Comparison of ENCODE assay signal across 8 mouse cellular contexts in the genomic region with DNA sequence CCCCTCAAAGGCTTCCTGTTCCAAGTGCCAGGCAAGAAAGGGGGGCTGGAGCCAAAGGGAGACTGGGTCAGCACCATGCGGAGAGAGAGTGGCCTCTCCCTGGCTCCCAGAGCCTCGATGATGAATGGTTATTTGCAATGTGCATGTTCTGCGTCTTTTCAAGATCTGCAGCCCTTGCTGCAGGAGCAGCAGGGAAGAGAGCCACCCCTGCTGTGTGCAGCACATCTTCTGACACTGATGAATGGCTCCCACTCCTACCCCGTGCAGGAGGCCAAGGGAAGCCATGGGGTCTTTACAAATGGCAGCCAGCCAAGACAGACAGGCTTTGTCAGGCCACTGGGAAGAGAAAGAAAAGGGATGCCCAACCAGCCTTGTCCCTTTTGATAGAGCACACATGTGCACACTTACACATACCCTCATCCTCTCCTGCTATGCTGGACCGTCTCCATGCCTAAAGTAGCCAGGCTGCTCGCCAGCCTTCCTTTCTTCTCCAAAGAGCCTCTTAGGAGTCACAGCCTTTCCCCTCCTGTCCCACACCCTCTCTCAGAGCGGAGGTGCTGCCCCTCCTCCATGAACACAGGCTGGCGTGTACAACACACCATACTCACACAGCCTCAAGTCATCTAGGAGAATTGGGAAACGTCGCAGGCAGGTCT.
DNase-seq lines count a peak whose midpoint lies in the region; ATAC-seq and TF ChIP-seq lines count a peak whose summit lies in the region.

No protein-coding gene starts in this region.

- peaks cover 5% of the 10 kb centered on the region; the same call in 1 of the 2 replicates for H3K4me1 ChIP-seq in liver, postnatal 0 days (ENCODE audit: insufficient read depth)
- peaks cover 82% of the 10 kb centered on the region for H3K4me1 ChIP-seq in embryonic facial prominence, embryonic 13.5 days
- H3K4me1 ChIP-seq in hindbrain, embryonic 11.5 days (replicated peaks; ENCODE audit: control insufficient read depth, insufficient read depth, low read length) = peaks cover 31% of the 10 kb centered on the region
- peaks cover 58% of the 10 kb centered on the region for H3K4me1 ChIP-seq in midbrain, embryonic 12.5 days

- H3K27me3 ChIP-seq in liver, postnatal 0 days (ENCODE audit: insufficient read depth, low read length) = no peaks in the 10 kb centered on the region
- H3K27me3 ChIP-seq in embryonic facial prominence, embryonic 13.5 days = no peaks in the 10 kb centered on the region
- H3K27me3 ChIP-seq in hindbrain, embryonic 11.5 days (ENCODE audit: control insufficient read depth, insufficient read depth, low read length) = no peaks in the 10 kb centered on the region
- H3K27me3 ChIP-seq in midbrain, embryonic 12.5 days = no peaks in the 10 kb centered on the region

- no peaks in the 10 kb centered on the region for H3K9me3 ChIP-seq in liver, postnatal 0 days (ENCODE audit: low read length)
- H3K9me3 ChIP-seq in embryonic facial prominence, embryonic 13.5 days = no peaks in the 10 kb centered on the region
- no peaks in the 10 kb centered on the region for H3K9me3 ChIP-seq in hindbrain, embryonic 11.5 days (ENCODE audit: control insufficient read depth, low read length)
- H3K9me3 ChIP-seq in midbrain, embryonic 12.5 days = no peaks in the 10 kb centered on the region

- peak; percentile 43 for DNase-seq in liver
- DNase-seq in liver, postnatal 0 days = no peak
- peak; percentile 80 for DNase-seq in hindbrain, embryonic 11.5 days (ENCODE audit: low spot score)
- DNase-seq in spleen, postnatal 14 days (ENCODE audit: low spot score in 2 of 2) = no peak
- DNase-seq in right cerebral cortex, postnatal 14 days = no peak
- DNase-seq in ovary, postnatal 10 days (ENCODE audit: low spot score) = no peak

- ATAC-seq in liver, postnatal 0 days = no peak
- peak; percentile 33; the same call in 1 of the 2 replicates for ATAC-seq in embryonic facial prominence, embryonic 13.5 days (ENCODE audit: insufficient number of reproducible peaks, insufficient read depth, low FRiP score, low TSS enrichment, low read depth)
- ATAC-seq in hindbrain, embryonic 11.5 days (ENCODE audit: low FRiP score) = peak; percentile 77
- ATAC-seq in midbrain, embryonic 12.5 days (ENCODE audit: low FRiP score, low read depth) = peak; percentile 20

- TF ChIP-seq CTCF in liver, postnatal 0 days (IDR thresholded peaks at IDR 0.05; ENCODE audit: low read depth) = no peak

- H3K27ac ChIP-seq in liver, postnatal 0 days (ENCODE audit: low read depth) = no peak overlapping the region
- peak overlapping the region; percentile 98 for H3K27ac ChIP-seq in embryonic facial prominence, embryonic 13.5 days
- peak overlapping the region; percentile 97 for H3K27ac ChIP-seq in hindbrain, embryonic 11.5 days (ENCODE audit: low read depth, low read length)
- H3K27ac ChIP-seq in midbrain, embryonic 12.5 days (replicated peaks) = peak overlapping the region; percentile 96

- 78% methylated on average over 10 of the region's 10 CpGs for WGBS in liver, postnatal 0 days (ENCODE audit: insufficient replicate concordance)
- WGBS in embryonic facial prominence, embryonic 13.5 days = 38% methylated on average over 10 of the region's 10 CpGs
- 17% methylated on average over 10 of the region's 10 CpGs for WGBS in hindbrain, embryonic 11.5 days
- WGBS in midbrain, embryonic 12.5 days = 30% methylated on average over 10 of the region's 10 CpGs

- H3K36me3 ChIP-seq in liver, postnatal 0 days (replicated peaks; ENCODE audit: insufficient read depth, low read length) = no peaks in the 10 kb centered on the region
- no peaks in the 10 kb centered on the region for H3K36me3 ChIP-seq in embryonic facial prominence, embryonic 13.5 days
- no peaks in the 10 kb centered on the region for H3K36me3 ChIP-seq in hindbrain, embryonic 11.5 days (ENCODE audit: control insufficient read depth, insufficient read depth, low read length)
- H3K36me3 ChIP-seq in midbrain, embryonic 12.5 days = no peaks in the 10 kb centered on the region

- no peak for TF ChIP-seq EP300 in liver, postnatal 0 days (IDR thresholded peaks at IDR 0.05; ENCODE audit: low read depth)

- no peak overlapping the region for H3K9ac ChIP-seq in liver, postnatal 0 days (replicated peaks)
- H3K9ac ChIP-seq in embryonic facial prominence, embryonic 13.5 days = peak overlapping the region; percentile 67
- H3K9ac ChIP-seq in hindbrain, embryonic 11.5 days (ENCODE audit: low read depth, low read length) = peak overlapping the region; percentile 13; the same call in 1 of the 2 replicates
- H3K9ac ChIP-seq in midbrain, embryonic 12.5 days (replicated peaks) = no peak overlapping the region

- H3K4me3 ChIP-seq in liver, postnatal 0 days (ENCODE audit: low read depth, low read length) = no peak overlapping the region
- H3K4me3 ChIP-seq in embryonic facial prominence, embryonic 13.5 days = 0 out of 2 replicates have a peak overlapping the region, but pooled peaks have one; percentile 13
- no peak overlapping the region for H3K4me3 ChIP-seq in hindbrain, embryonic 11.5 days (ENCODE audit: low read depth, low read length)
- H3K4me3 ChIP-seq in midbrain, embryonic 12.5 days = no peak overlapping the region

- no peak overlapping the region for H3K4me2 ChIP-seq in liver, postnatal 0 days (ENCODE audit: low read depth, low read length)
- peak overlapping the region; percentile 54 for H3K4me2 ChIP-seq in embryonic facial prominence, embryonic 13.5 days
- H3K4me2 ChIP-seq in hindbrain, embryonic 11.5 days (replicated peaks; ENCODE audit: low read depth, low read length) = no peak overlapping the region
- H3K4me2 ChIP-seq in midbrain, embryonic 12.5 days (replicated peaks) = peak overlapping the region; percentile 46

Comparison
In these comparisons a context has a peak if more than half of its experiments do, and no peak if none do; other contexts are left out.
1. DNase-seq: peak in liver (single experiment) and hindbrain, embryonic 11.5 days (single experiment); none in liver, postnatal 0 days (single experiment), spleen, postnatal 14 days (0 of 2), right cerebral cortex, postnatal 14 days (single experiment) and ovary, postnatal 10 days (single experiment).
2. H3K4me2 ChIP-seq: peak in embryonic facial prominence, embryonic 13.5 days (single experiment) and midbrain, embryonic 12.5 days (single experiment); none in liver, postnatal 0 days (single experiment) and hindbrain, embryonic 11.5 days (single experiment).
3. H3K9ac ChIP-seq: peak in embryonic facial prominence, embryonic 13.5 days (single experiment) and hindbrain, embryonic 11.5 days (single experiment); none in liver, postnatal 0 days (single experiment) and midbrain, embryonic 12.5 days (single experiment).